Mouse (Mus musculus) cerebellum, postnatal 10 days (tissue): ENCODE results near the gene A4gnt.

Experiments used
- DNase-seq, 2 experiments: peaks; one replicate each; pipeline ENCODE4 v3.0.0; 2021; ENCODE audit warnings: mixed read lengths in 2 of 2

Gene A4gnt

GRCm38 (mm10) chr9:99636776-99637175, 24.5 kb downstream of the A4gnt start:
- peak; percentile 24 for DNase-seq

- no peak for DNase-seq
Measured at GRCm38 (mm10) chr9:99637227-99637626, 24.9 kb downstream of the A4gnt start.

- DNase-seq: peak in 1 of 2 experiments; percentile 24
Measured at GRCm38 (mm10) chr9:99637736-99638135, 25.4 kb downstream of the A4gnt start.

DNA sequence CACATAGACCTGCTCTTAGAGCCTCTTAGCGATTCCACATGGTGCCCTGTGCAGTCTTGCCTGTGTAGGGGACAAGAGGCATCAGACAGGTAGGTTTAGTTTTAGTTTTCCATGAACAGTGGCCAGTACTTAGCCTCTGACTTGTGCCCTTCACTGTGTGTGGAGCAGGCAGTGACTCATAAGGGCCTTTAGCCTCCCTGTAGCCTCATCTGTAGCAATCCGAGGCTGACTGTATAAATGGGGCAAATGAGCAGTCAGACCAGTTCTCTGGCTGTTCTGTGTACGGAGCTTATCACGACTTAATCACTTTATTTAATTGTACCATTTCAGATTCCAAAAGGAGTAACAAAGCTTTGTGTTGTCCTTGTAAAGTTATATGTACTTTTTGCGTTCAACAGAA, 27.7 kb downstream of the A4gnt start:
- no peak for DNase-seq

- no peak for DNase-seq
Measured at GRCm38 (mm10) chr9:99645416-99645815, 33.1 kb downstream of the A4gnt start.

GRCm38 (mm10) chr9:99646102-99646501, 33.8 kb downstream of the A4gnt start:
- no peak for DNase-seq

GRCm38 (mm10) chr9:99660756-99661155, 48.5 kb downstream of the A4gnt start:
- no peak for DNase-seq

- no peak for DNase-seq
Measured at GRCm38 (mm10) chr9:99661606-99662166, 49.4 kb downstream of the A4gnt start.

GRCm38 (mm10) chr9:99662406-99662805, 50.1 kb downstream of the A4gnt start:
- peak; percentile 82 to 89 for DNase-seq

DNA sequence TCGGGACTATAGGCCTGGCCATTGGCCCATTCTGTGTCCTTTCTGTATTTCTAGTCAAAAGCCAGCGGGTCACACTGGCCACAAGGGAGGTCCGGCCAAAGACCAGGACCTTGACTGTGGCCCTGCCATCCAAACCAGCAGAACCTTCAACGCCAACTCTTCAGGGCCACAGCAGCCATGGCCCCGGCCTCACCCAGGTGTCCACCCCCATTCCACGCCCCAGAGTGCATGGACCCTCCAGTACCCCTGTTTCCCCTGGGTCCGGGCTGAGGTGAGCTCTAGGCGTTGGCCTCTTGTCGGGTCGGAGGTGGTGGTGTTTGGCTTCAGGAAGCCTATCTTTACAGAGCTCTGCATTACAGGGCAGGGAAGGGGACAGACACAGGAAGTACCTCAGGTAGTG, 50.6 kb downstream of the A4gnt start:
- no peak for DNase-seq

DNA sequence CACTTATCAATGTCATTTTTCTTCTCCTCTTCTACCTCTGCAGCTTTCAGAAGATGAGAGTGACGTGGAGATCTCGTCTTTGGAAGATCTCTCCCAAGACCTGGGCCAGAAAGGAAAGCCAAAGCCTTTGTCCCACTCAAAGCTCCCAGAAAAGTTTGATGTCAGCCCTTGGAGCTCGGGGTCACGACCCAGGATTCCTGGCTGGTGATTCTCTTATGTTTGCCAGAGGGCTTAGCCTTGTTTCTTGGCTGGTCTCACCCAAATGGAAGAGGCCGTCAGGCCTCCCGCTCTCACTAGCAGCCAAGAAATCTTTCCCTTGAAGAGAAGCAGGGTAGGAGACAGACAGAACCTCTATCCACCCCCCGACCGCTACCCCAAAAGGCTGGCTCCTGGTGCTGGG, 55.3 kb downstream of the A4gnt start:
- no peak for DNase-seq

DNA sequence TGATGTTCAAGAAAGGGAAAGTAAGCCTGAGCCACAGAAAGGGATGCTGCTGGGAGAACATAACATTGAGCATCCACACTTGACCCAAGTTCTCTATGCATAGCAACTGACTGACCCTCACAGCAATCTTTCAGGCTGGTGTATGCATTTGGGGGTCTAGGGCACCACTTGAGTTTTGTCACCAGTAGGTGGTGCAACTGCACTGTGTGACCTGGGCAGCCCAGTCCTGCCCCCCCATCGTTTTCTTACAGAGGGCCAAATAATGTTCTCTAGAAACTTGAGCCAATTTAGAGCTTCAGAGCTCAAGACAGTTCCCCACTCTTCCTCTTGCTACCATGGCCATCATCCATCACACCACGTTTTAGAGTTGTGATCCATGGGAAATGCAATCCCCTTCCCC, 59.3 kb downstream of the A4gnt start:
- DNase-seq: peak; percentile 69 to 74
